Mouse (Mus musculus) bone marrow, adult 2 months (tissue): ENCODE measurements around the gene Pcgf3. TPM values are rescaled to one million over a fixed set of nuclear protein-coding genes. Genes with fewer than 3 reads are reported as not detected.

Source experiments
- H3K27ac ChIP-seq: fragments of 200-500 bp; 2 replicates; pipeline ENCODE4 v1.5.1; 2012; ENCODE audit warnings: low read depth, mild to moderate bottlenecking, control low read depth, inconsistent platforms, low read length; ENCODE audit not compliant: control insufficient read depth, poor library complexity, insufficient read depth
- H3K4me1 ChIP-seq: fragments of 200-500 bp; 2 replicates; pipeline ENCODE4 v1.6.1; 2011; ENCODE audit warnings: low read length; ENCODE audit not compliant: control insufficient read depth, insufficient read depth
- H3K4me3 ChIP-seq: fragments of 200-500 bp; replicated peaks from 2 replicates; pipeline ENCODE3; 2011; ENCODE audit warnings: mild to moderate bottlenecking, low read depth, low read length, control low read depth; ENCODE audit not compliant: control insufficient read depth
- CTCF ChIP-seq: fragments of 200-500 bp; IDR thresholded peaks from 2 replicates; pipeline ENCODE4 v1.5.1; 2011; ENCODE audit warnings: low read length, control low read depth; ENCODE audit not compliant: control insufficient read depth, insufficient read depth
- POLR2A ChIP-seq: fragments of 200-500 bp; IDR thresholded peaks from 2 replicates; pipeline ENCODE4 v1.6.1; 2011; ENCODE audit warnings: low read depth, mild to moderate bottlenecking, control low read depth, low read length, borderline replicate concordance; ENCODE audit not compliant: control insufficient read depth
- WGBS: fragments of 180-500 bp; shearing (Covaris S2); methylation state at CpG from one replicate; pipeline ENCODE4 v1.1.7; 2018; 5-methylcytosine and 5-hydroxymethylcytosine counted together
- polyA plus RNA-seq: library from polyadenylated mRNA; stranded (reverse); fragments of >200 nt; gene quantifications from 2 replicates; pipeline ENCODE4 v1.2.4, GENCODE M21; 2011; ENCODE audit warnings: low replicate concordance; ENCODE audit not compliant: missing spikeins, insufficient read depth, insufficient read length

The Pcgf3 gene
- polyA plus RNA-seq, 1 experiment = 13.7 TPM

GRCm38 (mm10) chr5:108520153-108520552, 59.1 kb downstream of the Pcgf3 start:
- Histone ChIP-seq H3K4me3 (no peak overlapping the region), H3K4me1 (no peaks in the 10 kb centered on the region), H3K27ac (no peak overlapping the region)
- TF ChIP-seq CTCF (no peak), POLR2A (no peak)
- 54% methylated on average over 7 of the region's 7 CpGs for WGBS

GRCm38 (mm10) chr5:108521016-108521415, 60.0 kb downstream of the Pcgf3 start:
- 75% methylated on average over 2 of the region's 2 CpGs for WGBS
- Histone ChIP-seq H3K4me3 (no peak overlapping the region), H3K27ac (no peak overlapping the region), H3K4me1 (no peaks in the 10 kb centered on the region)
- TF ChIP-seq POLR2A = no peak
- no peak for TF ChIP-seq CTCF

- no peak for TF ChIP-seq POLR2A
- no peak overlapping the region for H3K27ac ChIP-seq
- no peaks in the 10 kb centered on the region for H3K4me1 ChIP-seq
- 65% methylated on average over 3 of the region's 3 CpGs for WGBS
- H3K4me3 ChIP-seq = no peak overlapping the region
Observed at GRCm38 (mm10) chr5:108521896-108522295, 60.9 kb downstream of the Pcgf3 start.

DNA sequence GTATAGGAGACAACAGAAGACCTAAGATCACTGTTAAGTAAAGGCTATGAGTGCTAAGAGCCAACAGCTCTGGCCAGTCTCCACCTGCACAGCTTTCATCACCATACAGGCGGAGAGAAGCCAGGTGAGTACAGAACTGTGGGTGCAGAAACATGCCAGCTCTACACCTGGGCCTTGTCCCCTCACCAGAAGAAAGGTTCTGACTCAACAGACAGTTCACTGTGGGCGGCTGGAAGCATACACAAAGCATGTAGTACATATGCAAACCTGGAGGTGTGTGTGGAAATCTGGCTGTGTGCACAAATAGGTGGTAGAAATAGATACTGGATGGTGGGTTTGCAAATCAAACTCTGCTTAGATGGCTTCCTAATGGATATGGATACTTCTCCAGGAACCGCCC, 61.6 kb downstream of the Pcgf3 start:
- TF ChIP-seq CTCF (no peak), POLR2A (no peak)
- 73% methylated on average over 3 of the region's 3 CpGs for WGBS
- H3K27ac ChIP-seq = no peak overlapping the region
- no peaks in the 10 kb centered on the region for H3K4me1 ChIP-seq
- no peak overlapping the region for H3K4me3 ChIP-seq

- Histone ChIP-seq H3K4me1 (no peaks in the 10 kb centered on the region), H3K27ac (no peak overlapping the region), H3K4me3 (no peak overlapping the region)
- 89% methylated on average over 2 of the region's 2 CpGs for WGBS
- TF ChIP-seq CTCF = no peak
Observed at GRCm38 (mm10) chr5:108534188-108534587, 73.2 kb downstream of the Pcgf3 start.

DNA sequence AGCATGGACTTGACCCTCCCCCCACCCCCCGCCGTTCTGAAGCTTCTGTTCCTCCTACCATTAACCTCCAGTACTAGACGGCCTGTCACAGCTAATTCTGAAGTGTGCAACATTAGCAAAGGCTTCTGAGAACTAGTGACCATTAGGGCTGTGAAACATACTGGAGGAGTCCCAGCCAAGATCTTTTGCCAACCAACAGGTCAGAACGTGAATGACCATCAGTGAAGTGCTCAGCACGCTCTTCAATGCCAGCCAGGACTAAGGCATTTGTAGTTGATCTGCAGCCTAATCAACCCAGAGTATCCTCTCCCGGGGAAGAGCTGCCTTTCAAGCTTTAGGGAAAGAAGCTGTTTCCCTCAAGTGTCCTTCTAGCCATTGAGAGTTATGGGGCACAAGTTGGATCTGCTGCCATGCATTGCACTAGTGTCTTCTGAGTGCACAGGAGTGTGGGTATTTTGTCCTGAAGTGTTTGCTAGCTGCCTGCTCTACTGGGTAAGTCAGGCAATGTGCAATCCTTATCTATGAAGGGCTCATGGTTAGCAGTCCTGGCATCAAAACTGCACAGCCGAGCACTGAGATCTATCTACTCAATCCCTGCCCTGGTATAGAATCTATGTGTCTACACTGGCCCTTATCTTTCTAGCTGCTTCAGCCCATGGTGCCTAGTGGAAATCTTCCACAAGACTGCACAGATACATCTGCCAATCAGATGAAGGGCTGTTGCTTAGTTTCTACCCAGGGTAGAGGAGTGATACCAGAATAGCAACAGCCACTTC, 82.7 kb downstream of the Pcgf3 start:
- WGBS = 60% methylated on average over 7 of the region's 7 CpGs

DNA sequence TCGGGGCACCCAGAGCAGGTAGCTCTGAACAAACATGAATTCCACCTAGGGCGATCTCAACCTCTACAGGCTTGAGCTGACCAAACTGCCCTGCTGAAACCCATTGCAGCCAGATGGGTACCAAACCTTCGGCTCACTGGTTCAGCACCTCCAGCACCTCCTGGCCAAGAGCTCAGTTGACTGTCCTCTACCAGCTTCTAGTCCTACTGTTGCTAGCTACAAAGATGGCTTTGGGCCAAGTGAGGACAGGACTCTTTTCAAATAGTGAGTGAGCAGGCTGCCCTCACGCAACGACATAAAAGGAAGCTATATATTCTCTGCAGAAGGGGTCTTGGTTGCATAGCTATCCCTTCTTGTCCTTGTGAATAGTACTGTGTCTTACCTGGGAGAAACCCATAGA, 86.6 kb downstream of the Pcgf3 start:
- no peak for TF ChIP-seq POLR2A
- no peak for TF ChIP-seq CTCF
- peaks cover 3% of the 10 kb centered on the region; the same call in 1 of the 2 replicates for H3K4me1 ChIP-seq
- H3K27ac ChIP-seq = no peak overlapping the region
- H3K4me3 ChIP-seq = no peak overlapping the region
- 76% methylated on average over 5 of the region's 5 CpGs for WGBS

More for the DNA sequence above, 82.7 kb downstream of the Pcgf3 start:
- H3K4me3 ChIP-seq = no peak overlapping the region
- H3K27ac ChIP-seq = no peak overlapping the region
- peaks cover 3% of the 10 kb centered on the region; the same call in 1 of the 2 replicates for H3K4me1 ChIP-seq
- no peak for TF ChIP-seq POLR2A
- TF ChIP-seq CTCF = no peak

DNA sequence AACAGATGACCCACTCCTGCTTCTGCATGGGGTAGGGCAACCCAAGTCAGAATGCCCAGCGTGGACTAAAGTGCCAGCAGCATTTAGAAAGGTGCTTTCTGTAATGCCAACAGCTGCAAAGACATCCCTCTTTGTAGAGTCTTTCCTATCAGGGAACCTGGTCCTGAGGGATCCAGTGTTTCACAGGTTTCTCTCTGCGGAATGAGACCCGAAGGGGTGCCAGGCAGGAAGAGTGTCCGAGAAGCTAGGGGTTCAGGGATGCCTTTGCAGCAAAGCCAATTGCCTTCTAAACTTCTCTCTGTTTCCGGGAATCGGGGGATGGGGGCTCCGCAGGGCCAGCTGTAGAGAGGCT, 88.1 kb downstream of the Pcgf3 start:
- peaks cover 3% of the 10 kb centered on the region; the same call in 1 of the 2 replicates for H3K4me1 ChIP-seq
- TF ChIP-seq POLR2A (no peak), CTCF (no peak)
- no peak overlapping the region for H3K27ac ChIP-seq
- H3K4me3 ChIP-seq = no peak overlapping the region
- WGBS = 24% methylated on average over 7 of the region's 7 CpGs
